Mouse (Mus musculus) forebrain, embryonic 15.5 days (tissue): Measurements from ENCODE around the gene Zdhhc5. TPM values are rescaled to one million over a fixed set of nuclear protein-coding genes. Genes with fewer than 3 reads are reported as not detected.
A peak's percentile ranks its signal among the peaks of the same experiment; 100 is the strongest.
"Not testable (repeated sequence)": the region's sequence is repeated elsewhere in the genome, so short reads cannot be mapped to it uniquely, and the experiment has no call there.

ENCODE experiments used
- ATAC-seq: fragments of 200-750 bp; cut with Nextera tagmentation; replicated peaks from 2 replicates; pipeline ENCODE4 v1.8.0; 2017; ENCODE audit warnings: mild to moderate bottlenecking, moderate TSS enrichment, moderate library complexity
- H3K27ac ChIP-seq: fragments of 300-500 bp; sonication (generic); replicated peaks from 2 replicates; pipeline ENCODE4 v1.5.1; 2015; ENCODE audit warnings: mild to moderate bottlenecking, inconsistent platforms
- H3K27me3 ChIP-seq: fragments of 300-500 bp; sonication (generic); 2 replicates; pipeline ENCODE4 v1.6.1; 2015; ENCODE audit warnings: inconsistent platforms
- H3K36me3 ChIP-seq: fragments of 300-500 bp; sonication (generic); 2 replicates; pipeline ENCODE4 v1.6.1; 2015; ENCODE audit warnings: mild to moderate bottlenecking, inconsistent platforms
- H3K4me1 ChIP-seq: fragments of 300-500 bp; sonication (generic); 2 replicates; pipeline ENCODE4 v1.6.1; 2015; ENCODE audit warnings: inconsistent platforms
- H3K4me2 ChIP-seq: fragments of 300-500 bp; sonication (generic); replicated peaks from 2 replicates; pipeline ENCODE4 v1.6.1; 2015; ENCODE audit warnings: mild to moderate bottlenecking, inconsistent platforms
- H3K4me3 ChIP-seq: fragments of 300-500 bp; sonication (generic); 2 replicates; pipeline ENCODE4 v1.5.1; 2015; ENCODE audit warnings: mild to moderate bottlenecking, inconsistent platforms
- H3K9ac ChIP-seq: fragments of 300-500 bp; sonication (generic); replicated peaks from 2 replicates; pipeline ENCODE4 v1.6.1; 2015; ENCODE audit warnings: mild to moderate bottlenecking, inconsistent platforms
- H3K9me3 ChIP-seq: fragments of 300-500 bp; sonication (generic); 2 replicates; pipeline ENCODE4 v1.6.1; 2016; ENCODE audit warnings: inconsistent platforms
- WGBS: fragments of 180-500 bp; shearing (Covaris S2); methylation state at CpG from one replicate; pipeline ENCODE4 v1.1.7; 2015; ENCODE audit warnings: mixed read lengths; 5-methylcytosine and 5-hydroxymethylcytosine counted together
- polyA plus RNA-seq: library from polyadenylated mRNA; unstranded; fragments of >200 nt; fragmentation: Nextera tagmentation; extraction: Ambion mirVana; gene quantifications from 2 replicates; pipeline ENCODE4 v1.2.1, GENCODE M21; 2015

The Zdhhc5 gene
- polyA plus RNA-seq, 1 experiment from 2014 or later = 19.3 TPM

GRCm38 (mm10) chr2:84732394-84732793 is 17.4 kb upstream of the Zdhhc5 start:
- H3K27me3 ChIP-seq = no peaks in the 10 kb centered on the region
- H3K4me1 ChIP-seq = peaks cover 43% of the 10 kb centered on the region
- no peak for ATAC-seq
- no peak overlapping the region for H3K4me3 ChIP-seq
- no peak overlapping the region for H3K9ac ChIP-seq
- H3K36me3 ChIP-seq = no peaks in the 10 kb centered on the region
- H3K27ac ChIP-seq = no peak overlapping the region
- WGBS = 79% methylated on average over 1 of the region's 1 CpGs
- no peaks in the 10 kb centered on the region for H3K9me3 ChIP-seq
- H3K4me2 ChIP-seq = no peak overlapping the region

- WGBS = 76% methylated on average over 3 of the region's 3 CpGs
- Histone ChIP-seq H3K4me3 (no peak overlapping the region), H3K4me2 (no peak overlapping the region), H3K27ac (no peak overlapping the region), H3K27me3 (no peaks in the 10 kb centered on the region), H3K4me1 (peaks cover 36% of the 10 kb centered on the region), H3K36me3 (no peaks in the 10 kb centered on the region), H3K9me3 (no peaks in the 10 kb centered on the region), H3K9ac (no peak overlapping the region)
- ATAC-seq = no peak
These were observed 16.2 kb upstream of the Zdhhc5 start for GRCm38 (mm10) chr2:84731206-84731605.

- H3K9me3 ChIP-seq, H3K27me3 ChIP-seq, ATAC-seq, H3K4me2 ChIP-seq, H3K27ac ChIP-seq, H3K4me3 ChIP-seq, H3K9ac ChIP-seq: not testable (repeated sequence)
- H3K4me1 ChIP-seq = peaks cover 31% of the 10 kb centered on the region
- 87% methylated on average over 5 of the region's 5 CpGs for WGBS
- peaks cover 20% of the 10 kb centered on the region for H3K36me3 ChIP-seq
These were observed 13.2 kb upstream of the Zdhhc5 start for GRCm38 (mm10) chr2:84728191-84728590.

- peaks cover 31% of the 10 kb centered on the region for H3K4me1 ChIP-seq
- ATAC-seq = peak; percentile 97
- peak within 1 kb of the TSS; percentile 59 for H3K9ac ChIP-seq
- H3K4me2 ChIP-seq = peak within 1 kb of the TSS; percentile 73
- H3K9me3 ChIP-seq = no peaks in the 10 kb centered on the region
- peak within 1 kb of the TSS; percentile 89 for H3K27ac ChIP-seq
- H3K4me3 ChIP-seq = peak within 1 kb of the TSS; percentile 67
- WGBS = under 1% methylated on average over 39 of the region's 39 CpGs
- no peaks in the 10 kb centered on the region for H3K27me3 ChIP-seq
- peaks cover 23% of the 10 kb centered on the region for H3K36me3 ChIP-seq
These were observed 12.3 kb upstream of the Zdhhc5 start, which contains the start of gene Clp1 for GRCm38 (mm10) chr2:84727172-84727858. Clp1 (minus strand) TSS chr2:84727350.

- Histone ChIP-seq H3K4me3 (peak overlapping the region; percentile 67), H3K27ac (peak overlapping the region; percentile 89; the same call in 1 of the 2 replicates), H3K4me2 (peak overlapping the region; percentile 73), H3K4me1 (peaks cover 31% of the 10 kb centered on the region), H3K9ac (peak overlapping the region; percentile 59), H3K36me3 (peaks cover 29% of the 10 kb centered on the region), H3K9me3 (no peaks in the 10 kb centered on the region), H3K27me3 (no peaks in the 10 kb centered on the region)
- whole genome bisulfite sequencing = 4% methylated on average over 9 of the region's 9 CpGs
- ATAC-seq = peak; percentile 21
These were observed 11.7 kb upstream of the Zdhhc5 start for GRCm38 (mm10) chr2:84726716-84727115.

GRCm38 (mm10) chr2:84725770-84726169 is 10.8 kb upstream of the Zdhhc5 start:
- WGBS = 93% methylated on average over 10 of the region's 10 CpGs
- H3K27me3 ChIP-seq = no peaks in the 10 kb centered on the region
- no peak overlapping the region for H3K9ac ChIP-seq
- no peak for ATAC-seq
- H3K4me1 ChIP-seq = peaks cover 31% of the 10 kb centered on the region
- no peak overlapping the region for H3K4me2 ChIP-seq
- H3K36me3 ChIP-seq = peaks cover 34% of the 10 kb centered on the region
- no peak overlapping the region; the same call in 1 of the 2 replicates for H3K4me3 ChIP-seq
- no peaks in the 10 kb centered on the region for H3K9me3 ChIP-seq
- no peak overlapping the region for H3K27ac ChIP-seq

GRCm38 (mm10) chr2:84723856-84724255 is 8.9 kb upstream of the Zdhhc5 start:
- ATAC-seq = no peak
- Histone ChIP-seq H3K27ac (no peak overlapping the region), H3K9ac (no peak overlapping the region), H3K27me3 (no peaks in the 10 kb centered on the region), H3K9me3 (no peaks in the 10 kb centered on the region), H3K4me2 (no peak overlapping the region), H3K4me1 (peaks cover 31% of the 10 kb centered on the region), H3K4me3 (no peak overlapping the region), H3K36me3 (peaks cover 34% of the 10 kb centered on the region)
- WGBS = 93% methylated on average over 14 of the region's 14 CpGs

- 87% methylated on average over 3 of the region's 3 CpGs for WGBS
- H3K9ac ChIP-seq = no peak overlapping the region
These were observed 6.2 kb upstream of the Zdhhc5 start for GRCm38 (mm10) chr2:84721182-84721581.

GRCm38 (mm10) chr2:84720718-84721117 is 5.7 kb upstream of the Zdhhc5 start:
- H3K9me3 ChIP-seq = no peaks in the 10 kb centered on the region
- H3K9ac ChIP-seq = no peak overlapping the region
- H3K4me1 ChIP-seq = peaks cover 21% of the 10 kb centered on the region
- WGBS = 95% methylated on average over 2 of the region's 2 CpGs
- H3K36me3 ChIP-seq = peaks cover 34% of the 10 kb centered on the region
- ATAC-seq = no peak
- H3K4me3 ChIP-seq = no peak overlapping the region
- no peak overlapping the region for H3K27ac ChIP-seq
- H3K27me3 ChIP-seq = no peaks in the 10 kb centered on the region
- H3K4me2 ChIP-seq = no peak overlapping the region

More at GRCm38 (mm10) chr2:84721182-84721581, 6.2 kb upstream of the Zdhhc5 start:
- Histone ChIP-seq H3K36me3 (peaks cover 34% of the 10 kb centered on the region), H3K4me2 (no peak overlapping the region), H3K4me1 (peaks cover 24% of the 10 kb centered on the region), H3K4me3 (no peak overlapping the region), H3K27ac (no peak overlapping the region), H3K27me3 (no peaks in the 10 kb centered on the region), H3K9me3 (no peaks in the 10 kb centered on the region)
- ATAC-seq = no peak

GRCm38 (mm10) chr2:84717357-84717756 is 2.4 kb upstream of the Zdhhc5 start:
- peaks cover 22% of the 10 kb centered on the region for H3K4me1 ChIP-seq
- no peak overlapping the region for H3K27ac ChIP-seq
- 91% methylated on average over 4 of the region's 4 CpGs for WGBS
- peaks cover 11% of the 10 kb centered on the region for H3K36me3 ChIP-seq
- H3K9ac ChIP-seq = no peak overlapping the region
- no peaks in the 10 kb centered on the region for H3K9me3 ChIP-seq
- no peak overlapping the region for H3K4me3 ChIP-seq
- no peaks in the 10 kb centered on the region for H3K27me3 ChIP-seq
- no peak for ATAC-seq
- no peak overlapping the region for H3K4me2 ChIP-seq

- peak overlapping the region; percentile 51 for H3K9ac ChIP-seq
- H3K4me1 ChIP-seq = peaks cover 27% of the 10 kb centered on the region
- ATAC-seq = no peak
- H3K9me3 ChIP-seq = no peaks in the 10 kb centered on the region
- peaks cover 4% of the 10 kb centered on the region for H3K36me3 ChIP-seq
- peak overlapping the region; percentile 94 for H3K27ac ChIP-seq
- H3K4me2 ChIP-seq = peak overlapping the region; percentile 58
- WGBS = 36% methylated on average over 9 of the region's 9 CpGs
- H3K4me3 ChIP-seq = peak overlapping the region; percentile 83
- H3K27me3 ChIP-seq = no peaks in the 10 kb centered on the region
These were observed 1.7 kb upstream of the Zdhhc5 start for GRCm38 (mm10) chr2:84716423-84717355.
